Mouse (Mus musculus): ENCODE measurements around the gene Prodh2. TPM values are rescaled to one million over a fixed set of nuclear protein-coding genes. Genes with fewer than 3 reads are reported as not detected.

Gene Prodh2
- not detected in 4 replicates for total RNA-seq (2023; ENCODE audit: inconsistent age)

DNA sequence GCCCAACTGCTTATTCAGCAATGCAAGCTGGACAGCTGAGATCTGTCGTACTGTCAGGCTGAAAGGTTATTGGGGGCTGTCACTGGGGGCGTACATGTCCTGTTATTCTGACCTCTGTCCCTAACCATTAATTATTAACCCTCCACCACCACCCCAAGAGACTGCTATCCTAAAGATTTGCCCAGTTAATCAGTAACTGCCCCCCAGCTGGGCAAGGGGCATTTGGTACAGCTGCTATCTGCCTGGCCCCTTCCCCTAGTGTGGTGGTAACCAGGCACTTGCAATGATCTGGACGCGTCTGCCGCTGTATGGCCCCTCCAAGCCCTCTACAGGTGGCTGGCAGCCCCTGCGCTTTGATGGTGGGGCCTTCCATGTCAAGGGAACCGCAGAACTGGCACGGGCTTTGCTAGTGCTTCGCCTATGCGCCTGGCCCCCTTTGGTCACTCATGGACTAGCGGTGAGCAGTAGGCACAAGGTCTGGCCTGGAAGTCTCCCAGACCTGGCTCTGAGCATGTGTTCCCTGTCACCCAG lies at the start of gene Prodh2:
Gene Prodh2, plus strand, starts transcription at position 222 of the 531 bp plus-strand sequence.

DNA sequence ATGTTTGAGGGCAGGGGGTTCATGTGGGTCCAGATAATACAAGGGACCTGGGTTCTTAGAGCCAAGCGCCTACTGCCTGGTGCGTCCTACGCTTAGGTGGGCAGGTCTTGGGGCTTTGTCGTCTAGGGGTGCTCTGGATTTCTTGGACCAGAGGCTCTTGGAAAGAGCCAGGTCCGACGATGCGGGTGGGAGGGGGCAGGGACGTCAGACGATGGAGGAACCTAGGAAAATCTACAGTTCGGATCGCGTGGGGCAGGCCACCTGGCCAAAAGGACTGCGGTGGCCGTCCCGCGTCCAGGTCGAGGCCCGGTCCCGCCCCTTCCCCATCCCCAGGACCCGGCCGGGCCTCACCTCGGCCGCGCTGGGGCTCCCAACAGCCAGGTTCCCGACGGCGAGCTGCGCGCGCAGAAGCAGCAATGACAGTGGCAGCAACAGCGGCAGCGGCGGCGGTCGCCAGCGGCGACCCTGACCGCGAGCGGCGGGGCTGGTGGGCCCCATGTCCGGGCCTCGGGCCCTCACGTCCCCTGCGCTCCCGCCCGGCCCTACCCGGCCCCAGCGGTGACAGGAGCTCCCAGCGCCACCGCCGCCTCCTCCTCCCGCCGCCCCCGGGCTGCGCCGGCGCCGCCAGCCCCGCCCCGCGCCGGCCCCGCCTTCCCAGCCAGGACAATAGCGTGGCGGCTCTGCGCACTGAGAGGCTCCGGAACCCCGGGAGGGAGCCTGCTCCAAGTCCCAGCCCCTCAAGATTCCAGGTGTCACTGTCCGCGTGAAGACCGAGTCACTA lies 48.3 kb upstream of the Prodh2 start, which contains the start of gene Aplp1:
Gene Aplp1, minus strand, starts transcription at position 565 of the 781 bp plus-strand sequence.

DNA sequence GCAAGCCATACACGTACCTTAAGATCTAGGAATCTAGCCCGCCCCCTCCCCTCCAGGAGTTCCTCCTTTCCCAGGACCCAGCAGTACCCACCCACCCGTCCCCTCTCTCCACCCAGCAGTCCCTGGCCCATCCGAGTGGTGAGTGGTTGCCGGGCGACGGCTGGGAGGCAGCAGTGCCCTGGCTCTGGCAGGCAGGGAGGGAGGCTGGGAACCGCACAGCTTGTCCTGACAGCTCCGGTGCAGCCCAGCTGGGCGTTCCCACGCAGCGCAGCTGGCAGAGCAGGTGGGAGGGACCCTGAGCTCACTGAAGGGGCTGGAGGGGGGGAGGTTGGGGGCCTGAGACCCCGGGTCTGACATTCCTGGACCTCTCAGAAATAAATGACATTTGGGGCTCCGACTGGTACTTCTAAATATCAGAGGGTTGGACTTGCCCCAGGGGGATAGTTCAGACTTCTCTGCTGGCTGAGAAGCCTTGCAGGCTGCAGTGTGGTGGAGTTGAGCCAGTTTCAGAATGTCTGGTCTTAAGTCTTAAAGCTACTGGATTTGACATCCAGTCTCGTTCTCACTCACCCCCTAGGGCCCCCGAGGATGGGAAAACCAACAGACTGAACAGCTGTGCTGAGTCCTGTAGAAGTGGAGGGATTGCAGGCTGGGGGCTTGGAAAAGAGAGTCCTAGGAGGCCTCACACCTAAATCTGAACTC lies 35.6 kb upstream of the Prodh2 start, which contains the start of the genes Kirrel2 and Nphs1:
Gene Kirrel2, minus strand, starts transcription at position 62 of the 702 bp plus-strand sequence.
Gene Nphs1, plus strand, starts transcription at position 687 of the 702 bp plus-strand sequence.

DNA sequence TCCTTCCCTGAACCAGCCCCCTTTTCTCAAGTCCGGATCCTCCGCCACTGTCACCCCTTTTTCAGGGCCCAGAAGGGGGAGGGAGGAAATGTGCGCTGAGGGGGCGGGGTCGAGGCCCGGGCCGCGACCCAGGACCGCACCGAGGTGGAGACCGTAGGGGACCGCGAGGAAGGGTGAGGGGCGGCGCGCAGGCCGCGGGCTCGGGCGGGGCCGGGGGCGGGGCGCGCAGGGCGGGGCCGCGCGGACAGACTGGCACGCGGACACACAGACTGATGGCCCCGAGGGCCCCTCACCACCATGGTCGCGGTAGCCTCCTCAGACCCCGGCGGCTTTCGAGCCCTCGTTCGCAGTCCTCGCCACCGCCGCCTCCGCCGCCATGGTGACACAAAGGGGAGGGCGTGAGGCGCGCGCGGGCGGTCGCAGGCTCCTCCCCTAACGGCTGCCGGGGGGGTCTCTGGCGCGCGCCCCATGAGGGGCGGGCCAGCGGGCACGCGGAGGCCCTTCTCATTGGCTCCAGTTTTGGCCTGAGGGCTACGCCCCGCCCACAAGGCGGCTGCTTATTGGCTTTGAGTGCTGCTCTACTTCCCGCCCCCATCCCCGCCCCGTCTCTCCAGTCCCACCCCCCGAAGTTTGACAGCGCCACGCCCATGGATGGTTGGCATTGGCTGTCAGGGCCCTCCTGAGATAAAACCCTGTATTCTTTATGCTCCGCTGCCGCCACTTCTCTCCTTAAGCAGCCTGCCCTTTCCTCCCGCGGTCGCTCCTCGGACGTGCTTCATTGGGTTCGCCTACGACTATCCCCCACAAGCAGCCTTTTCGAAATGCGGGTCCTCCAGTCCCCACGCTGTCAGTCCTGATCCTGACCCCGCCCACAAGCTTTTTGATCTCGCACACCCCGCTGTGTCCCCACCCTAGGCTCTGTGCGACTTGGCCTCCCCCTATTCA lies 41.5 kb downstream of the Prodh2 start, which contains the start of gene Arhgap33:
Gene Arhgap33, minus strand, starts transcription at position 428 of the 945 bp plus-strand sequence.

DNA sequence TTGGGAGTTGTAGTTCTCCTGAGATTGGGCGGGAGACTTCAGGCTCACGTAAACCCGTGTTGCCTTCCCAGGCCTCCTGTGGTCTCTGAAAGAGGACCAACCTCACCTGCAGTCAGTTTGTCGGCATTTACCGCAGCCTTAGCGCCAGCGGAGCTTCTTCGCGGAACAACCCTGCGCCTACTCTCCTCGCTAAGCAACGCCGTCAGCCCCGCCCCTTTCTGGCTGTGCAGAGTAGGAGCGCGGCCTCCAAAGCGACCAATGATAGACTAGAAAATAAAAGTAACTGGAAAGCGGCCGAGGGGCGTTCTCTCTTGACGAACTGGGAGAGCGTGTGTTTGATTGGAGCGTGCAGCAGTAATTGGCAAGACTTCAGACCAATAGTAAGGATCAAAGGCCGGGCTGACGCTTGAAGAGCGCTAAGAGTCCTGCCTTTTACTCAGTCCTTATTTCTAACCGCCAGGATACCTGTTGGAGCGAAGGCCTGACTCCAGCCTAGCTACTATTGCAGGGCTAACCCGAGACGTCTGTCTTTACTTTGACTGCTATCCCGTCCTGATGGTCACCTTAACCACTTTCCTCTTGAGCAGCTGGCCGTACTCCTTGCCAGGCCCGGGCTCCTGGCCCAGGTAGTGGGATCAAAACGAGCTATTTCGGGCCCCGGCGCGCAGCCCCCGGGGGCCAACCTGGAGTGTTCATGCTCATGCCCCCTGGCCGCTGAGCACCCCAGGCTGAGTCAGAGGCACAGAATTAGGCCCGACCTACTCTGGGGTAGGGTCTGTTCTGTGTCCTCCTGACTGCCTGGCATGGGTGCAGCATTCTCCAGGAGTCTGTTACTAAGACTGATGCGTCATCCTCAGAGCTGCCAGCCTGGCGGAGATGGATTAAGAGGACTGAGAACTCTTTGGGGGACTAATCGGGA lies 58.9 kb downstream of the Prodh2 start, which contains the start of the genes Hspb6 and Proser3:
Gene Hspb6, plus strand, starts transcription at position 77 of the 919 bp plus-strand sequence.
Gene Proser3, minus strand, starts transcription at position 198 of the 919 bp plus-strand sequence.

DNA sequence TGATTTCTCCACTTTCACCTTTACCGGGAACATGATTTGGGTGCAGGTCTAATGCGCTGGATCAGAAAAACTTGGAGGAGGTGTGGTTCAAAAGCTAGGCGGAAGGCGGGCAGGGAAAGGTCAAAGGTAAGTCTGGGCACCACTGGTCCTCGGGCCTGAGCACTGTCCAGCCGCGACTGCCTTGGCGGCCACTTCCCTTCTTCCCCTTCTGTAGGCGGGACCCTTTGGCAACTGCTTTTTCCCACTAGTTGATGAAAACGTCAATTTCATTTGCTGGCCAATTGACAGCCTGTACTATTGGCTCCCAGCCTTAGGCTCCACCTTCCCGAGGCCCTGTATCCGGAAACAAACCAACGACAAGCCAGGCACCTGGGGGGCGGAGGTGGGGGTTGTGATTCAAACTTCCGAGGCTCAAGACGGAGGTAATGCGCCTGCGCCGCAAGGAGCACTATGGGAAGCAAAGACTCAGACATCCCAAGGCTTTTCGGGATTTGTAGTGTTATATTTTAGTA lies 66.1 kb downstream of the Prodh2 start, which contains the start of gene Lin37:
Gene Lin37, minus strand, starts transcription at position 396 of the 512 bp plus-strand sequence.

Other genes with a start within 250 kb of the Prodh2 start
- gene Thap8, start 213.5 kb upstream of the Prodh2 start, total RNA-seq (2023; ENCODE audit: inconsistent age), result 1.1 to 2.1 TPM (median 1.7 TPM) in 4 replicates
- gene Wdr62, start 213.2 kb upstream of the Prodh2 start, total RNA-seq (2023; ENCODE audit: inconsistent age), result 6.2 to 10.2 TPM (median 6.8 TPM) in 4 replicates
- gene Clip3, start 201.9 kb upstream of the Prodh2 start, total RNA-seq (2023; ENCODE audit: inconsistent age), result not detected in 4 replicates
- gene Alkbh6, start 184.9 kb upstream of the Prodh2 start, total RNA-seq (2023; ENCODE audit: inconsistent age), result 78.4 to 86.3 TPM (median 81.5 TPM) in 4 replicates
- gene Syne4, start 178.8 kb upstream of the Prodh2 start, total RNA-seq (2023; ENCODE audit: inconsistent age), result 6.4 to 7.9 TPM (median 6.8 TPM) in 4 replicates
- 4.3 to 7.0 TPM (median 5.0 TPM) in 4 replicates for gene E130208F15Rik, start 171.9 kb upstream of the Prodh2 start, total RNA-seq (2023; ENCODE audit: inconsistent age)
- gene Sdhaf1, start 169.7 kb upstream of the Prodh2 start, total RNA-seq (2023; ENCODE audit: inconsistent age), result 17.6 to 23.6 TPM (median 21.4 TPM) in 4 replicates
- not detected in 4 replicates for gene Lrfn3, start 130.8 kb upstream of the Prodh2 start, total RNA-seq (2023; ENCODE audit: inconsistent age)
- gene Tyrobp, start 79.9 kb upstream of the Prodh2 start, total RNA-seq (2023; ENCODE audit: inconsistent age), result 70.1 to 84.0 TPM (median 75.8 TPM) in 4 replicates
- 39.7 to 48.5 TPM (median 46.1 TPM) in 4 replicates for gene Hcst, start 73.8 kb upstream of the Prodh2 start, total RNA-seq (2023; ENCODE audit: inconsistent age)
- gene Nfkbid, start 71.9 kb upstream of the Prodh2 start, total RNA-seq (2023; ENCODE audit: inconsistent age), result 301 to 337 TPM (median 313 TPM) in 4 replicates
- not detected in 4 replicates for gene Aplp1, start 48.1 kb upstream of the Prodh2 start, total RNA-seq (2023; ENCODE audit: inconsistent age)
- not detected in 4 replicates for gene Kirrel2, start 35.9 kb upstream of the Prodh2 start, total RNA-seq (2023; ENCODE audit: inconsistent age)
- not detected in 4 replicates for gene Nphs1, start 35.3 kb upstream of the Prodh2 start, total RNA-seq (2023; ENCODE audit: inconsistent age)
- gene Arhgap33, start 41.4 kb downstream of the Prodh2 start, total RNA-seq (2023; ENCODE audit: inconsistent age), result 11.3 to 15.9 TPM (median 12.8 TPM) in 4 replicates
- gene Hspb6, start 58.6 kb downstream of the Prodh2 start, total RNA-seq (2023; ENCODE audit: inconsistent age), result 1.6 to 3.7 TPM (median 2.0 TPM) in 4 replicates
- gene Proser3, start 58.7 kb downstream of the Prodh2 start, total RNA-seq (2023; ENCODE audit: inconsistent age), result 11.8 to 20.0 TPM (median 14.2 TPM) in 4 replicates
- 38.2 to 49.8 TPM (median 44.0 TPM) in 4 replicates for gene Lin37, start 66.2 kb downstream of the Prodh2 start, total RNA-seq (2023; ENCODE audit: inconsistent age)
- 98.1 to 127 TPM (median 108 TPM) in 4 replicates for gene U2af1l4, start 69.7 kb downstream of the Prodh2 start, total RNA-seq (2023; ENCODE audit: inconsistent age)
- 9.7 to 14.5 TPM (median 10.9 TPM) in 4 replicates for gene Gm49396, start 69.7 kb downstream of the Prodh2 start, total RNA-seq (2023; ENCODE audit: inconsistent age)
- 130 to 155 TPM (median 145 TPM) in 4 replicates for gene Psenen, start 70.0 kb downstream of the Prodh2 start, total RNA-seq (2023; ENCODE audit: inconsistent age)
- gene Igflr1, start 71.8 kb downstream of the Prodh2 start, total RNA-seq (2023; ENCODE audit: inconsistent age), result 7.7 to 12.0 TPM (median 8.8 TPM) in 4 replicates
- 95.8 to 120 TPM (median 111 TPM) in 4 replicates for gene Kmt2b, start 95.1 kb downstream of the Prodh2 start, total RNA-seq (2023; ENCODE audit: inconsistent age)
- gene Zbtb32, start 105.3 kb downstream of the Prodh2 start, total RNA-seq (2023; ENCODE audit: inconsistent age), result 1.0 to 1.6 TPM (median 1.2 TPM) in 4 replicates
- gene Upk1a, start 119.2 kb downstream of the Prodh2 start, total RNA-seq (2023; ENCODE audit: inconsistent age), result 0.48 to 0.71 TPM (median 0.48 TPM) in 3 of 4 replicates, not detected in the other
- 203 to 268 TPM (median 215 TPM) in 4 replicates for gene Cox6b1, start 132.5 kb downstream of the Prodh2 start, total RNA-seq (2023; ENCODE audit: inconsistent age)
- gene Etv2, start 142.2 kb downstream of the Prodh2 start, total RNA-seq (2023; ENCODE audit: inconsistent age), result not detected in 4 replicates
- gene Rbm42, start 156.7 kb downstream of the Prodh2 start, total RNA-seq (2023; ENCODE audit: inconsistent age), result 91.1 to 103 TPM (median 95.7 TPM) in 4 replicates
- gene Haus5, start 171.4 kb downstream of the Prodh2 start, total RNA-seq (2023; ENCODE audit: inconsistent age), result 54.9 to 62.9 TPM (median 59.7 TPM) in 4 replicates
- not detected in 4 replicates for gene Pmis2, start 178.0 kb downstream of the Prodh2 start, total RNA-seq (2023; ENCODE audit: inconsistent age)
- not detected in 4 replicates for gene 2200002J24Rik, start 205.3 kb downstream of the Prodh2 start, total RNA-seq (2023; ENCODE audit: inconsistent age)
- gene Atp4a, start 218.6 kb downstream of the Prodh2 start, total RNA-seq (2023; ENCODE audit: inconsistent age), result 0.30 to 1.6 TPM (median 0.54 TPM) in 4 replicates
- 43.1 to 54.2 TPM (median 51.1 TPM) in 4 replicates for gene Tmem147, start 235.9 kb downstream of the Prodh2 start, total RNA-seq (2023; ENCODE audit: inconsistent age)